Mouse (Mus musculus) stomach, embryonic 14.5 days (tissue): ENCODE measurements around the gene Zfp672. TPM values are rescaled to one million over a fixed set of nuclear protein-coding genes. Genes with fewer than 3 reads are reported as not detected.
A peak's percentile ranks its signal among the peaks of the same experiment; 100 is the strongest.

ENCODE experiments used
- ATAC-seq: fragments of 200-750 bp; cut with Nextera tagmentation; 2 replicates; pipeline ENCODE4 v1.8.0; 2017; ENCODE audit warnings: low read depth, moderate TSS enrichment; ENCODE audit not compliant: insufficient number of reproducible peaks, insufficient read depth, low FRiP score
- H3K27ac ChIP-seq: fragments of 300-500 bp; sonication (generic); 2 replicates; pipeline ENCODE4 v1.5.1; 2014; ENCODE audit warnings: mild to moderate bottlenecking, low read length, moderate library complexity, mixed read lengths
- H3K27me3 ChIP-seq: fragments of 300-500 bp; sonication (generic); 2 replicates; pipeline ENCODE4 v1.6.1; 2014; ENCODE audit warnings: low read length, control low read depth, mixed read lengths; ENCODE audit not compliant: control insufficient read depth, insufficient read depth
- H3K36me3 ChIP-seq: fragments of 300-500 bp; sonication (generic); 2 replicates; pipeline ENCODE4 v1.6.1; 2014; ENCODE audit warnings: mild to moderate bottlenecking, control low read depth, low read length, moderate library complexity, mixed read lengths; ENCODE audit not compliant: control insufficient read depth, insufficient read depth
- H3K4me1 ChIP-seq: fragments of 300-500 bp; sonication (generic); 2 replicates; pipeline ENCODE4 v1.6.1; 2014; ENCODE audit warnings: low read length, control low read depth, mixed read lengths; ENCODE audit not compliant: control insufficient read depth, insufficient read depth
- H3K4me2 ChIP-seq: fragments of 300-500 bp; sonication (generic); replicated peaks from 2 replicates; pipeline ENCODE4 v1.6.1; 2014; ENCODE audit warnings: low read depth, low read length, control low read depth
- H3K4me3 ChIP-seq: fragments of 300-500 bp; sonication (generic); 2 replicates; pipeline ENCODE4 v1.5.1; 2014; ENCODE audit warnings: low read depth, low read length, control low read depth
- H3K9ac ChIP-seq: fragments of 300-500 bp; sonication (generic); replicated peaks from 2 replicates; pipeline ENCODE4 v1.6.1; 2014; ENCODE audit warnings: low read depth, mild to moderate bottlenecking, control low read depth, low read length, moderate library complexity, mixed read lengths
- H3K9me3 ChIP-seq: fragments of 300-500 bp; sonication (generic); 2 replicates; pipeline ENCODE4 v1.6.1; 2016; ENCODE audit warnings: low read depth, low read length, control low read depth; ENCODE audit not compliant: control insufficient read depth
- WGBS: fragments of 180-500 bp; shearing (Covaris S2); extraction: QIAGEN DNeasy Blood & Tissue Kit; methylation state at CpG from one replicate; pipeline ENCODE4 v1.1.7; 2014; 5-methylcytosine and 5-hydroxymethylcytosine counted together
- polyA plus RNA-seq: library from polyadenylated mRNA; unstranded; fragments of >200 nt; fragmentation: Nextera tagmentation; extraction: Ambion mirVana; gene quantifications from 2 replicates; pipeline ENCODE4 v1.2.1, GENCODE M21; 2014

Zfp672 gene
- polyA plus RNA-seq, 1 experiment from 2014 or later = 44.9 TPM

DNA sequence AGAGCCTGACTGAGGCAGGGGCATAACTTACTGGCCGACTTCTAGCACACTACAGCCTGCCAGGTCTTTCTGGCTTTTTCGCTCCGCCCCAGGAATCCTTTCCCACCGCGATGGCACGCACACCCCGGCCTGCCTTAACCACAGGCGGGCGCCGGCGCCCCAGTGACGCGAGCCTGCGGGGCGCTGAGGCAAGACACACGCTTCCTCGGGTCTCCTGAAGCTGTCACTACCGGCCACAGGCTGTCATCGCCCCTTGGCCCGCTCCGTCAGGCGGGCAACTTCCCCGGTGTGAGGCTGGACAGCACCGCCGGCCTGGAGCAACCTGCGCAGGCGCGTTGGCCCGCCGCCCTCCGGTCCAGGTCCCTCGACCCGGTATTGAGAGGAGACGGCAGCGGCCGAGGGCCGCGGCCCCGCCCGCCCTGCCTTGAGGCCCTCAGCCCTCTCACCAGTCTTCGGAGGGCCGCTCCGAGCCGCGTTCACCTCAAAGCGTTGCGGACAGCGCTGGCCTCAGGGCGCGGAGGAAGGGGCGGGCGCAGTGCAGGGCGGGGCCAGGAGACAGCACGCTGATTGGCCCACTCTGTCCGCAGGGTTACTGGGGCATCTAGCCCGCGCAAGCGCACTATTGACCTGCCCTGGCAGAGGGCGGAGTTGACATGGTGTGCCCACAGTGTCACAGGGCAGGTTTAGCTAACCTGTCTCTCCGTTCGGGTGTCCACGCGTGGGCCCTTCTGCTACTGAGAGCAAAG lies 7.1 kb downstream of the Zfp672 start:
- Histone ChIP-seq H3K4me1 (peaks cover 8% of the 10 kb centered on the region; the same call in 1 of the 2 replicates), H3K27ac (peak overlapping the region; percentile 96), H3K36me3 (peaks cover 20% of the 10 kb centered on the region; the same call in 1 of the 2 replicates), H3K9ac (peak overlapping the region; percentile 81), H3K4me3 (peak overlapping the region; percentile 68), H3K4me2 (peak overlapping the region; percentile 92), H3K27me3 (no peaks in the 10 kb centered on the region), H3K9me3 (no peaks in the 10 kb centered on the region; the same call in 1 of the 2 replicates)
- WGBS = under 1% methylated on average over 63 of the region's 63 CpGs
- peak; percentile 99 for ATAC-seq

DNA sequence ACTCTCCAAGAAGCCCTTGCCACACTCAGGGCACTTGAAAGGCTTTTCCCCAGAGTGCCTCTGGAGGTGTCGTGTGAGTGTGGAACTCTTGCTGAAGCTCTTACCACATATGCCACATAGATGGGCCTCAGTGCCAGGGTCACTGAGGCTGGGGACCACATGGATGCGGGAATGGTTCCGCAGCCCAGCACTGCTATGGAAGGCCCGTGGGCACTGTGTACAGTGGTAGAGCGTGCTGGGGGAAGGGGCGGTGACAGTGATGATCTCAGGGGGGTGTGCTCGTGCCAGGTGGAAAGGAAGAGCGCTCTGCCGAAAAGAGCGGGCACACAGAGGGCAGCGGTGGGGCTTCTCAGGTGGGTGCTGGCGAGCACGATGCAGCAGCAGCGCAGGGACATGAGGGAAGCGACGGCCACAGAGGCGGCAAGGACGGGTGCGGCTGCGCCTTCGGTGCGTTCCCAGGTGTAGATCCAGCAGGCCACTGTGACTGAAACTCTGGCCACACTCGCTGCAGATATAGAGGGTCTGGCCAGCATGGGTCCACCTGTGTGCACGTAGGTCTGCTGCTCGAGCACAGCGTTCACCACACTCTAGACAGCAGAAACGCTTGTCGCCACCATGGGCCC lies 13.3 kb downstream of the Zfp672 start:
- WGBS = 70% methylated on average over 28 of the region's 28 CpGs
- no peak for ATAC-seq

DNA sequence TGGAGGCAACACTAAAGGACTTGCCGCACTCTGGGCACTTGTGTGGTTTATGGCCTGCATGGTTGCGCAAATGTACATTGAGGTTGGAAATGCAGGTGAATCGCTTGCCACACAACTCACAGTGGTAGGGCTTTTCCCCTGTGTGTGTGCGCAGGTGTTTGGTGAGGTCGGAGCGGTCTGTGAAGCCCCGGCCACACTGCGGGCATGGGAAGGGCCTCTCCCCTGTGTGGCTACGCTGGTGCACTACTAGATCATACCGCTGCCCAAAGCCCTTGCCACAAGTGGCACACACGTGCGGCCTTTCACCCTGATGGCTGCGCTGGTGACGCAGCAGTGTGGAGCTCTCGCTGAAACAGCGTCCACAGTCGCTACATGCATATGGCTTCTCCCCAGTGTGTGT lies 13.8 kb downstream of the Zfp672 start:
- Histone ChIP-seq H3K27me3 (no peaks in the 10 kb centered on the region), H3K9me3 (no peaks in the 10 kb centered on the region), H3K36me3 (peaks cover 20% of the 10 kb centered on the region; the same call in 1 of the 2 replicates), H3K9ac (no peak overlapping the region), H3K27ac (no peak overlapping the region), H3K4me2 (no peak overlapping the region), H3K4me3 (no peak overlapping the region), H3K4me1 (no peaks in the 10 kb centered on the region)
- 83% methylated on average over 17 of the region's 17 CpGs for WGBS
- no peak for ATAC-seq

More for the DNA sequence above, 13.3 kb downstream of the Zfp672 start:
- Histone ChIP-seq H3K4me3 (no peak overlapping the region), H3K4me2 (no peak overlapping the region), H3K9ac (no peak overlapping the region), H3K27me3 (no peaks in the 10 kb centered on the region), H3K27ac (no peak overlapping the region), H3K9me3 (no peaks in the 10 kb centered on the region), H3K36me3 (peaks cover 23% of the 10 kb centered on the region; the same call in 1 of the 2 replicates), H3K4me1 (peaks cover 4% of the 10 kb centered on the region; the same call in 1 of the 2 replicates)

DNA sequence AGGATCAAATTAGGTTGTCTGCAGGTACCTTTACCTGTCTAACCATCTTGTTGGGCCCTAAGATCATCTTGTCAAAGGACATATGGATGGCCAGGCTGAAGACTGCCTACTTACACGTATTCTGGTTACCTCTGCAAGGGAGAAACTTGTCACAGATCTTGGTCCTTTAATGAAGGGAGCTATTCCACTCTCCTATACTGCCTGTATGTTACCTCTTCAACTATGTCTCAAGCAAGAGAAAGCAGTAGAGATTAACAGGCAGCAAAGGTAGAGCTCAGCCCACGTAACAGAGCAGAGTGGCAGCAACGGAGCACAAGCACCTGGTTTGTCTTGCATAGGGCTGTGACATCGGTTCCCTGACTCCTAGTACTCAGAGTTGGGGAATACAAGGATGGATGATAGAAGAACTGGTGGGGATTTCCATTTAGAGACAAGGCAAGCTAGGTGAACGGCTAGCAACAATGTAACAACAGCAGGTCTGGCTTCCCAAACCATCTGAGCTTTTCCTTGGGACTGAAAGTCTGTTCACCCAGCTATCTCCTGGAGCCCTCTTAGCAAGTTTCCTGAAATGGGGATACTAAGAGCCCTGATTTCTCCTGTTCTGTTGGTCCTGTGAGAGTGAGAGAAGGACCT lies 14.5 kb downstream of the Zfp672 start:
- ATAC-seq = no peak
- H3K27ac ChIP-seq = no peak overlapping the region
- no peak overlapping the region for H3K4me3 ChIP-seq
- peaks cover 20% of the 10 kb centered on the region; the same call in 1 of the 2 replicates for H3K36me3 ChIP-seq
- H3K4me1 ChIP-seq = no peaks in the 10 kb centered on the region
- no peak overlapping the region for H3K4me2 ChIP-seq
- H3K9ac ChIP-seq = no peak overlapping the region
- H3K27me3 ChIP-seq = no peaks in the 10 kb centered on the region
- WGBS = 94% methylated on average over 5 of the region's 5 CpGs
- no peaks in the 10 kb centered on the region for H3K9me3 ChIP-seq

DNA sequence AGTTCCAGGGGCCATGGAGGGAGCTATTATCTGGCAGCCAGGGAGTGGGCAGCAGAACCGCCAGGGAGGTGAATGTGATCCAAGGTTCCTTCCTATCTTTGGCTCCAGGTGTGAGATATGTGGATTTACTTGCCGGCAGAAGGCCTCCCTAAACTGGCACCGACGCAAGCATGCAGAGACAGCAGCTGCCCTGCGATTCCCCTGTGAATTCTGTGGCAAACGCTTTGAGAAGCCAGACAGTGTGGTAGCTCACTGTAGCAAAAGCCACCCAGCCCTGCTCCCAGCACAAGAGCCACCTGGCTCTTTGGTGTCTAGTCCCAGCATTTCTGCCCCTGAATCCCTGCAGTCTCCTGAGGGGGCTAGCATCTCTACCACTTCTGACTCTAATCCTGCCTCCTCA lies 16.1 kb downstream of the Zfp672 start:
- 90% methylated on average over 6 of the region's 6 CpGs for WGBS
- H3K9ac ChIP-seq = no peak overlapping the region
- H3K27ac ChIP-seq = no peak overlapping the region
- H3K4me2 ChIP-seq = no peak overlapping the region
- H3K4me3 ChIP-seq = no peak overlapping the region
- H3K27me3 ChIP-seq = no peaks in the 10 kb centered on the region
- H3K36me3 ChIP-seq = peaks cover 20% of the 10 kb centered on the region; the same call in 1 of the 2 replicates
- ATAC-seq = no peak
- no peaks in the 10 kb centered on the region for H3K9me3 ChIP-seq
- no peaks in the 10 kb centered on the region for H3K4me1 ChIP-seq

DNA sequence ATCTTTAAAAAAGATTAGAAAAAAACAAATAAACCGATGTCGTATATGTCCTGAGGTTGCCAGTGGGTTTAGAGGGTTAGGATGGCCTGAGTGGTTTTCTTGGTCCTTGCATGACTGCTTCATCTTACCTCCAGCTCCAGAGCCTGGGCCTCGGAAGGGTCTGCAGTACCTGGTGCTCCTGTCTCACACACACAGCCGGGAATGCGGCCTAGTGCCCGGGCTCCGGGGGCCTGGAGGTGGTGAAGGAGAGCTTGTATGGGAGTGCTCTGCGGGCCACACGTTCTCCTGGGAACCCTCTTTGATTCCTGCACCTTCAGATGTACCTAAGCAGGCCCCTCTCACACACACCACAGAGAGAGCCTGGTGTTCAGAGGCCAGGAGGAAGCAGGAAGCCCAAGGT lies 21.5 kb downstream of the Zfp672 start:
- H3K9me3 ChIP-seq = no peaks in the 10 kb centered on the region
- no peak overlapping the region for H3K9ac ChIP-seq
- WGBS = 96% methylated on average over 9 of the region's 9 CpGs
- no peak overlapping the region for H3K4me3 ChIP-seq
- no peak overlapping the region for H3K27ac ChIP-seq
- no peaks in the 10 kb centered on the region; the same call in 1 of the 2 replicates for H3K36me3 ChIP-seq
- no peaks in the 10 kb centered on the region for H3K27me3 ChIP-seq
- peaks cover 2% of the 10 kb centered on the region for H3K4me1 ChIP-seq
- H3K4me2 ChIP-seq = no peak overlapping the region
- ATAC-seq = no peak

DNA sequence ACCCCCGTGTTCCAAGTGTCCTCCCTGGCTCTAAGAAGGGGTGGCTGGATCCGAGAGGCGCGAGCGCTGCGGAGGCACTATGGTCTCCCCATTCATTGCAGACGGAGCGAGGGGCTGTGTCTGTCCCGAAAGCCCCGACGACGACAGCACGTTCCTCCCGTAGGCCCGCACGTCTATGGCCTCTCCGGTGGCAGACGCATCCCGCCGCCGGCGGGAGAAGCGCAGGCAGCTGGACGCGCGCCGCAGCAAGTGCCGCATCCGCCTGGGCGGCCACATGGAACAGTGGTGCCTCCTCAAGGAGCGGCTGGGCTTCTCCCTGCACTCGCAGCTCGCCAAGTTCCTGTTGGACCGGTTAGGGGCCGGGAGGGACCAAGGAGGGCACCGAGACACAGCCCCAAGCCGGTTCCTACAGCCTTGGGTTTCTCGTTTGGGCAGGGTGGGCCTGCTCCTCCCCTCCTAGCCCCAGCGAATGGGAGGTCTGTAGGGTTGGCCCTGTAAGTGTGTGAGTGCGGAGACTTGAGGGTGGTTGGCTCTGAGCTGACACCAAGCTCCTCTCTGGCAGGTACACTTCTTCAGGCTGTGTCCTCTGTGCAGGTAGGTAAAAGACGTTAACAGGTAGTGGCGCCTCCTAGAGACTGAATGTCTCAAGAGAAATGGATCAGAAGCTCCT lies 22.6 kb downstream of the Zfp672 start:
- peak overlapping the region; percentile 84 for H3K27ac ChIP-seq

DNA sequence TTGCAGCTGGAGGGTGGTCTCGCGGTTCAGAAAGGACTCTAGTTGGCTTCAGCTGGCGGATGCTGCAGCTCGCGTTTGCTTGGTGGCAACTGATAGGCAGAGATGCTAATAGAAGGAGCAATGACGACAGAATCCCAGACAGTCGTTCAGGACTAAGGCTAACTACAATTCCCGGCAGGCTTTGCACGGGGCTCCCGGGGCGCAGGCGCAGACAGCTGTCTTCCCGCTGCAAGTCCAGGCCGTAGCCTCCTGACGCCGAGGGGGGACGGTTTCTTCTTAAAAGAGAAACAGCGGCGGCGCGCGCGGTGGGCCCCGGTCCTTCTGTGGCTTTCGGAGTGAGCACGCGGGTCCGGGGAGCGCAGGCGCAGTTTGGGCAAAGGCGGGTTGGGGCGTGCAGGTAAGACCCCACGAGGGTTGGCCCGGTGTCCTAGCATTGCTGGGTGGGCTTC lies 23.3 kb downstream of the Zfp672 start, which contains the start of gene Zfp692:
Gene Zfp692 (plus strand): TSS at position 210 of the 449 bp plus-strand sequence.
- peak within 1 kb of the TSS; percentile 66 for H3K9ac ChIP-seq
- no peaks in the 10 kb centered on the region; the same call in 1 of the 2 replicates for H3K36me3 ChIP-seq
- ATAC-seq = peak; percentile 64
- H3K4me1 ChIP-seq = peaks cover 5% of the 10 kb centered on the region
- peak within 1 kb of the TSS; percentile 91 for H3K4me2 ChIP-seq
- H3K4me3 ChIP-seq = peak within 1 kb of the TSS; percentile 52
- under 1% methylated on average over 34 of the region's 34 CpGs for WGBS
- no peaks in the 10 kb centered on the region for H3K9me3 ChIP-seq
- peak within 1 kb of the TSS; percentile 84 for H3K27ac ChIP-seq
- no peaks in the 10 kb centered on the region for H3K27me3 ChIP-seq

More for the DNA sequence above, 22.6 kb downstream of the Zfp672 start:
- Histone ChIP-seq H3K36me3 (no peaks in the 10 kb centered on the region; the same call in 1 of the 2 replicates), H3K9me3 (no peaks in the 10 kb centered on the region), H3K4me1 (peaks cover 5% of the 10 kb centered on the region), H3K27me3 (no peaks in the 10 kb centered on the region), H3K4me3 (peak overlapping the region; percentile 52), H3K9ac (peak overlapping the region; percentile 66), H3K4me2 (peak overlapping the region; percentile 91)
- WGBS = under 1% methylated on average over 42 of the region's 42 CpGs
- peak; percentile 86 for ATAC-seq
